In the genomic region with DNA sequence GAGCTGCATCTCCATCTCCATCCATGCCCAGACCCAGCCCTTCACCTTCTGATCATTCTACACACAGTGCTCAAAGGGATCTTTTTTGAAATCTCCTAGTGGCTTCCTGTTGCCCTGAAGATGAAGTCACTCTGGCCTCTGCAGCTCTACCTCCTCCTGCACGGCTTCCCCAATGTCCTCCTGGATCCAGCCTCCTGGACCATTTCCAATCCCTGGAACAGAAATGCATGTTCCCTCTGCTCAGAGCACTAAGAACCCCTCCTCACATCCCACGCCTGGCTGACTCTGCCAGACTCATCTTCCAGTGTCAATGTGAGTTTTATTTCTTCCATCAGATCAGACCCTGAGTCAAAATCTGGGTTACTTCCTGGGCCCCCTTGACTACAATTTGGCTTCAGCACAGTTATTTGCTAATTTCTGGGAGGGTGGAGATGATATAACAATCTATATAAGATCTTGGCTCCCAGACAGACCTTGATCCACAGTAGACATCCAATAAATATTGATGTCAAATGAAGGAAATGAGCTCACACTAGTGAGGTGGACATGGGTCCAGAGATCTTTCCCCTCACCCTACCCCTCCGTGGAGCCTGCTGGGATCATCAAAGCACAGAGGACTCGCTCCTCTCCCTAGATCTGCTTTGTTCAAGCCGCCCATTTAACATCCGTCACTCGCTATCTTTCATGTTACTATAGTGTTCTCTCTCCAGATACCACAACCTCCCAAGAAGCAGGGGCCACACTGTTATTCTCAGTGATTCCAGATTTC, we compare ENCODE assay signal across 10 mouse cellular contexts. TPM values are rescaled to one million over a fixed set of nuclear protein-coding genes. Genes with fewer than 3 reads are reported as not detected.
A peak's percentile ranks its signal among the peaks of the same experiment; 100 is the strongest.
DNase-seq lines count a peak whose midpoint lies in the region; ATAC-seq lines count a peak whose summit lies in the region.
"Had no signal": no experiment of that assay in that cellular context is flagged by ENCODE, and none has a peak within 500 bp of the region (broad histone marks: within the 10 kb centered on the region; RNA-seq: fewer than 3 reads in every experiment).

No protein-coding gene starts in this region.

- H3K4me1 ChIP-seq in hindbrain, embryonic 14.5 days (replicated peaks; ENCODE audit: control insufficient read depth, insufficient read depth, low read length), result peaks cover 19% of the 10 kb centered on the region
- H3K4me1 ChIP-seq in hindbrain, embryonic 12.5 days, result peaks cover 28% of the 10 kb centered on the region

- intact Hi-C loops in left cerebral cortex, postnatal 14 days (cut with DNase I), result no loop called here

- peaks cover 26% of the 10 kb centered on the region for H3K36me3 ChIP-seq in hindbrain, embryonic 14.5 days (replicated peaks; ENCODE audit: control insufficient read depth, insufficient read depth)
- peaks cover 20% of the 10 kb centered on the region for H3K36me3 ChIP-seq in hindbrain, embryonic 12.5 days

- DNase-seq in hindbrain, embryonic 14.5 days (ENCODE audit: low spot score), result no peak
- DNase-seq in urinary bladder, postnatal 14 days (ENCODE audit: low spot score), result peak; percentile 42
- DNase-seq in urinary bladder, postnatal 25 days (ENCODE audit: low spot score), result no peak
- peak; percentile 53 to 59 for DNase-seq in left cerebral cortex, postnatal 14 days (ENCODE audit: low spot score in 2 of 2)
- DNase-seq in embryo, embryonic 10 days (ENCODE audit: low spot score), result no peak
- DNase-seq in spleen, adult 12 weeks (ENCODE audit: low spot score), result no peak
- no peak for DNase-seq in adrenal gland, postnatal 25 days
- DNase-seq: kidney, adult 8-10 months had no signal

- no peak overlapping the region for H3K9ac ChIP-seq in hindbrain, embryonic 14.5 days
- no peak overlapping the region for H3K9ac ChIP-seq in hindbrain, embryonic 12.5 days
- H3K9ac ChIP-seq: forebrain, postnatal 0 days had no signal

- H3K4me2 ChIP-seq in hindbrain, embryonic 14.5 days (replicated peaks), result no peak overlapping the region; the same call in 1 of the 2 replicates
- no peak overlapping the region for H3K4me2 ChIP-seq in hindbrain, embryonic 12.5 days (replicated peaks)

- ATAC-seq in hindbrain, embryonic 14.5 days (ENCODE audit: low FRiP score), result no peak
- ATAC-seq in hindbrain, embryonic 12.5 days (ENCODE audit: low FRiP score), result no peak

- H3K27ac ChIP-seq in hindbrain, embryonic 14.5 days, result peak overlapping the region; percentile 18
- H3K27ac ChIP-seq in hindbrain, embryonic 12.5 days, result no peak overlapping the region; the same call in 1 of the 2 replicates

- peaks cover 3% of the 10 kb centered on the region; the same call in 1 of the 2 replicates for H3K9me3 ChIP-seq in hindbrain, embryonic 14.5 days (ENCODE audit: control insufficient read depth, low read length)
- no peaks in the 10 kb centered on the region for H3K9me3 ChIP-seq in hindbrain, embryonic 12.5 days (replicated peaks)

- 55% methylated on average over 7 of the region's 7 CpGs for WGBS in hindbrain, embryonic 14.5 days
- 74% methylated on average over 7 of the region's 7 CpGs for WGBS in hindbrain, embryonic 12.5 days

- no peak overlapping the region for H3K4me3 ChIP-seq in hindbrain, embryonic 14.5 days (replicated peaks; ENCODE audit: low read length)
- no peak overlapping the region for H3K4me3 ChIP-seq in hindbrain, embryonic 12.5 days

- H3K27me3 ChIP-seq in hindbrain, embryonic 14.5 days (ENCODE audit: control insufficient read depth, insufficient read depth, low read length), result no peaks in the 10 kb centered on the region
- no peaks in the 10 kb centered on the region for H3K27me3 ChIP-seq in hindbrain, embryonic 12.5 days

RNA-seq across cellular contexts. Expression of a gene that starts 10.8 kb away (rescaled TPM):
- 248 and 272 TPM in 2 replicates for polyA plus RNA-seq in hindbrain, embryonic 14.5 days (2014; fragmentation: Nextera tagmentation; extraction: Ambion mirVana)
- 110 and 112 TPM in 2 replicates for polyA plus RNA-seq in hindbrain, embryonic 12.5 days (2016; fragmentation: Nextera tagmentation; extraction: Ambion mirVana)
- total RNA-seq in left cerebral cortex, postnatal 14 days (2021), result 100 to 1,000 TPM; 436 to 438 TPM
- 8.2 and 13.4 TPM in 2 replicates for total RNA-seq in adrenal gland, postnatal 25 days (2021)

RNA-seq across cellular contexts. Expression of a gene that starts 25.2 kb away (rescaled TPM):
- polyA plus RNA-seq in hindbrain, embryonic 14.5 days (2014; fragmentation: Nextera tagmentation; extraction: Ambion mirVana), result 38.1 and 41.3 TPM in 2 replicates
- 21.2 and 24.2 TPM in 2 replicates for polyA plus RNA-seq in hindbrain, embryonic 12.5 days (2016; fragmentation: Nextera tagmentation; extraction: Ambion mirVana)
- total RNA-seq in left cerebral cortex, postnatal 14 days (2021), result 10 to 100 TPM; 60.1 to 63.1 TPM
- total RNA-seq in adrenal gland, postnatal 25 days (2021), result 14.8 and 19.0 TPM in 2 replicates

RNA-seq across cellular contexts. Expression of a gene that starts 40.9 kb away (rescaled TPM):
- polyA plus RNA-seq in hindbrain, embryonic 14.5 days (2014; fragmentation: Nextera tagmentation; extraction: Ambion mirVana), result 66.2 and 75.2 TPM in 2 replicates
- polyA plus RNA-seq in hindbrain, embryonic 12.5 days (2016; fragmentation: Nextera tagmentation; extraction: Ambion mirVana), result 96.5 and 98.4 TPM in 2 replicates
- total RNA-seq in left cerebral cortex, postnatal 14 days (2021), result 10 to 100 TPM; 59.0 to 64.9 TPM
- 44.1 and 65.6 TPM in 2 replicates for total RNA-seq in adrenal gland, postnatal 25 days (2021)

Comparison
In these comparisons a context has a peak if more than half of its experiments do, and no peak if none do; other contexts are left out.
1. DNase-seq: peak in urinary bladder, postnatal 14 days (single experiment) and left cerebral cortex, postnatal 14 days (2 of 2); none in hindbrain, embryonic 14.5 days (single experiment), urinary bladder, postnatal 25 days (single experiment), embryo, embryonic 10 days (single experiment), spleen, adult 12 weeks (single experiment) and adrenal gland, postnatal 25 days (single experiment).
2. RNA of a gene that starts 10.8 kb away (total RNA-seq): 436 to 438 TPM in left cerebral cortex, postnatal 14 days; 8.2 to 13.4 TPM in adrenal gland, postnatal 25 days; every median in the first group is over 10 times any median in the second.